In genomic region chr3:96502181-96503082, GRCm38 (mm10) we compare ENCODE assay signal across 8 mouse cellular contexts. TPM values are rescaled to one million over a fixed set of nuclear protein-coding genes. Genes with fewer than 3 reads are reported as not detected.
A peak's percentile ranks its signal among the peaks of the same experiment; 100 is the strongest.
DNase-seq lines count a peak whose midpoint lies in the region; ATAC-seq lines count a peak whose summit lies in the region.

No protein-coding gene starts in this region.

- H3K36me3 ChIP-seq in lung, embryonic 16.5 days (ENCODE audit: control insufficient read depth, insufficient read depth, low read length): no peaks in the 10 kb centered on the region
- H3K36me3 ChIP-seq in hindbrain, embryonic 10.5 days: no peaks in the 10 kb centered on the region
- H3K36me3 ChIP-seq in liver, embryonic 15.5 days (replicated peaks): no peaks in the 10 kb centered on the region

- under 1% methylated on average over 19 of the region's 19 CpGs for WGBS in lung, embryonic 16.5 days
- under 1% methylated on average over 19 of the region's 19 CpGs for WGBS in hindbrain, embryonic 10.5 days
- under 1% methylated on average over 19 of the region's 19 CpGs for WGBS in liver, embryonic 15.5 days (ENCODE audit: insufficient replicate concordance)

- no peak for ATAC-seq in lung, embryonic 16.5 days (ENCODE audit: low read depth)
- ATAC-seq in liver, embryonic 15.5 days (ENCODE audit: insufficient read depth): no peak
- ATAC-seq in inflammation-experienced regulatory T-cells, adult 6 months: no peak

- peak overlapping the region; percentile 57 for H3K4me3 ChIP-seq in lung, embryonic 16.5 days (ENCODE audit: low read length)
- H3K4me3 ChIP-seq in brown adipose tissue, adult 24 weeks (ENCODE audit: insufficient read depth, low read depth, low read length): peak overlapping the region; percentile 75
- H3K4me3 ChIP-seq in hindbrain, embryonic 10.5 days: peak overlapping the region; percentile 68
- peak overlapping the region; percentile 77 for H3K4me3 ChIP-seq in liver, embryonic 15.5 days (replicated peaks)

- peak overlapping the region; percentile 77 for H3K27ac ChIP-seq in lung, embryonic 16.5 days (ENCODE audit: low read length)
- H3K27ac ChIP-seq in brown adipose tissue, adult 24 weeks (replicated peaks; ENCODE audit: low read depth, low read length): no peak overlapping the region
- peak overlapping the region; percentile 72 for H3K27ac ChIP-seq in hindbrain, embryonic 10.5 days
- peak overlapping the region; percentile 90 for H3K27ac ChIP-seq in liver, embryonic 15.5 days (replicated peaks)

- H3K27me3 ChIP-seq in lung, embryonic 16.5 days (ENCODE audit: control insufficient read depth, insufficient read depth, low read depth, low read length): no peaks in the 10 kb centered on the region
- no peaks in the 10 kb centered on the region for H3K27me3 ChIP-seq in hindbrain, embryonic 10.5 days (ENCODE audit: insufficient read depth, poor library complexity, severe bottlenecking)
- H3K27me3 ChIP-seq in liver, embryonic 15.5 days: 0 out of 2 replicates have a peak, but pooled peaks cover 3% of the 10 kb centered on the region

- H3K9ac ChIP-seq in lung, embryonic 16.5 days (ENCODE audit: low read length): peak overlapping the region; percentile 68
- H3K9ac ChIP-seq in liver, embryonic 15.5 days: peak overlapping the region; percentile 78

- intact Hi-C loops in gastrocnemius, postnatal 36 days (cut with DNase I): no loop called here

- H3K4me2 ChIP-seq in lung, embryonic 16.5 days (ENCODE audit: low read depth, low read length): peak overlapping the region; percentile 89
- peak overlapping the region; percentile 86 for H3K4me2 ChIP-seq in liver, embryonic 15.5 days

- no peaks in the 10 kb centered on the region; the same call in 1 of the 2 replicates for H3K4me1 ChIP-seq in lung, embryonic 16.5 days (replicated peaks; ENCODE audit: control insufficient read depth, insufficient read depth, low read length)
- no peaks in the 10 kb centered on the region for H3K4me1 ChIP-seq in brown adipose tissue, adult 24 weeks (ENCODE audit: control insufficient read depth, insufficient read depth, insufficient read length, low read length)
- H3K4me1 ChIP-seq in hindbrain, embryonic 10.5 days (replicated peaks): peaks cover 11% of the 10 kb centered on the region; the same call in 1 of the 2 replicates
- H3K4me1 ChIP-seq in liver, embryonic 15.5 days (replicated peaks): peaks cover 33% of the 10 kb centered on the region

- DNase-seq in lung, postnatal 4 days: no peak
- DNase-seq in hindbrain, embryonic 10.5 days (ENCODE audit: low spot score): peak; percentile 19
- DNase-seq in natural killer cell, adult 2 months (ENCODE audit: low spot score in 2 of 2): no peak
- DNase-seq in gastrocnemius, postnatal 36 days: no peak

- no peaks in the 10 kb centered on the region for H3K9me3 ChIP-seq in lung, embryonic 16.5 days (ENCODE audit: control insufficient read depth, low read length)
- H3K9me3 ChIP-seq in hindbrain, embryonic 10.5 days: no peaks in the 10 kb centered on the region
- no peaks in the 10 kb centered on the region for H3K9me3 ChIP-seq in liver, embryonic 15.5 days (replicated peaks)

RNA-seq across cellular contexts. Expression of gene Hfe2, which starts 22.5 kb away (rescaled TPM):
- 0.57 and 1.1 TPM in 2 replicates for polyA plus RNA-seq in lung, embryonic 16.5 days (2015; fragmentation: Nextera tagmentation; extraction: Ambion mirVana)
- 5.4 and 8.2 TPM in 2 replicates for polyA plus RNA-seq in brown adipose tissue, adult 24 weeks (2012; ENCODE audit: insufficient read depth, insufficient read length, missing spikeins)
- 0.89 and 2.2 TPM in 2 replicates for polyA plus RNA-seq in hindbrain, embryonic 10.5 days (2016; fragmentation: Nextera tagmentation; extraction: Ambion mirVana)
- 7.1 and 8.5 TPM in 2 replicates for polyA plus RNA-seq in liver, embryonic 15.5 days (2015; fragmentation: Nextera tagmentation; extraction: Ambion mirVana)
- not detected for polyA plus RNA-seq in inflammation-experienced regulatory T-cells, adult 6 months (2017; shearing (Covaris generic))
- 100 to 1,000 TPM; 612 to 621 TPM for total RNA-seq in gastrocnemius, postnatal 36 days (2021)

RNA-seq across cellular contexts. Expression of gene BC107364, which starts 50.3 kb away (rescaled TPM):
- 0.30 and 0.34 TPM in 2 replicates for polyA plus RNA-seq in lung, embryonic 16.5 days (2015; fragmentation: Nextera tagmentation; extraction: Ambion mirVana)
- polyA plus RNA-seq in brown adipose tissue, adult 24 weeks (2012; ENCODE audit: insufficient read depth, insufficient read length, missing spikeins): not detected in 2 replicates
- 0.25 TPM in 1 of 2 replicates, not detected in the other for polyA plus RNA-seq in hindbrain, embryonic 10.5 days (2016; fragmentation: Nextera tagmentation; extraction: Ambion mirVana)
- polyA plus RNA-seq in liver, embryonic 15.5 days (2015; fragmentation: Nextera tagmentation; extraction: Ambion mirVana): not detected in 2 replicates
- not detected for polyA plus RNA-seq in inflammation-experienced regulatory T-cells, adult 6 months (2017; shearing (Covaris generic))
- total RNA-seq in gastrocnemius, postnatal 36 days (2021): not detected

RNA-seq across cellular contexts. Expression of gene Txnip, which starts 55.3 kb away (rescaled TPM):
- polyA plus RNA-seq in lung, embryonic 16.5 days (2015; fragmentation: Nextera tagmentation; extraction: Ambion mirVana): 184 and 197 TPM in 2 replicates
- 1,091 and 1,303 TPM in 2 replicates for polyA plus RNA-seq in brown adipose tissue, adult 24 weeks (2012; ENCODE audit: insufficient read depth, insufficient read length, missing spikeins)
- polyA plus RNA-seq in hindbrain, embryonic 10.5 days (2016; fragmentation: Nextera tagmentation; extraction: Ambion mirVana): 36.3 and 38.1 TPM in 2 replicates
- polyA plus RNA-seq in liver, embryonic 15.5 days (2015; fragmentation: Nextera tagmentation; extraction: Ambion mirVana): 42.8 and 46.8 TPM in 2 replicates
- polyA plus RNA-seq in inflammation-experienced regulatory T-cells, adult 6 months (2017; shearing (Covaris generic)): 100 to 1,000 TPM; 160 to 366 (median 354) TPM
- total RNA-seq in gastrocnemius, postnatal 36 days (2021): 100 to 1,000 TPM; 572 to 620 TPM
